Mouse (Mus musculus) heart, postnatal 0 days (tissue): ENCODE data around the gene Col13a1.

ENCODE experiments used
- CTCF ChIP-seq: IDR thresholded peaks from 2 replicates; pipeline ENCODE4 v1.5.1; 2016; ENCODE audit warnings: antibody characterized with exemption, control low read depth, low read depth
- EP300 ChIP-seq: IDR thresholded peaks from 2 replicates; pipeline ENCODE4 v1.6.1; 2016; ENCODE audit warnings: antibody characterized with exemption, low read depth

DNA sequence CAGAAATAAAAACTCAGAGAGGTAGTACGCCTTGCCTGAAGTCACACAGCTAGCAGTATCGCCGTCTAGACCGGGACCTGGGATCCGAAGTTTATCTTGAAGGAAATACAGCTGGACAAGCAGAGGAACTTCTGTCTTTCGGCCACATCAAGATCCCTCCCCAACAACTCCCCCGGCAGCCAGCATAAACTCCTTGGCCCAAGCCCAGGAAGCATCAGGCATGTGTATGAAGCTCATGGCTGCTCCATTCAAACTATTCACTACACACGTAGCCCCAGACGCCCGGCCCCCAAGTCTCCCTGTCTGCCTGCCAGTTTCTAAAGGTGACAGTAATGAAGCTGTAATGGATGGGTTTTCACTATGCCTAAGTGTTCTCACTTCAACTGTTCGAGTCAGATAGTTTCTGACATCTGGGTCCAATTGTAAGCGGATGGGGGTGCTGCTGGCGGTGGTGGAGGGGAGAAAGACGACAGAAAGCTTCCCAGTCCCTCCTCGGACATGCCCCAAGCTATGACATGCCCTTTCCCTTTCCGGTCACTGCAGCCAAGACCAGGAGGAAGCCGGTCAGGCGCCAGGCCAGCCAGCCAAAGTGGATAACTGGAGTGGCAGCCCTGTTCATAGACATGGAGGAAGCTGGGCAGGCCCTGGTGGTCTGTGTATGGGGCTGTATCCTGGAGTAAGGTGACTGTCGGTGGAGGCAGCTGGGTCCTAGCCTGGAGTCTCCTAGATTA, 45.1 kb upstream of the Col13a1 start:
- TF ChIP-seq CTCF = no peak
- TF ChIP-seq EP300 = no peak
